Mouse (Mus musculus) cortical plate, adult 2 months (tissue): ENCODE measurements around the gene Hmgn1.

Source experiments
- CTCF ChIP-seq: fragments of 200-500 bp; IDR thresholded peaks from 2 replicates; pipeline ENCODE4 v1.5.1; 2011; ENCODE audit warnings: mild to moderate bottlenecking, control low read depth, low read length; ENCODE audit not compliant: insufficient read depth; ENCODE audit errors: extremely low read depth
- POLR2A ChIP-seq: fragments of 200-500 bp; IDR thresholded peaks from 2 replicates; pipeline ENCODE4 v1.6.1; 2011; ENCODE audit warnings: mild to moderate bottlenecking, low read length, control low read depth; ENCODE audit not compliant: insufficient read depth; ENCODE audit errors: extremely low read depth

GRCm38 (mm10) chr16:96083179-96083646 lies 44.3 kb downstream of the Hmgn1 start:
- TF ChIP-seq CTCF (no peak), POLR2A (no peak)
